Mouse (Mus musculus) stomach, postnatal 0 days (tissue): ENCODE measurements around the gene Fnip2.

ENCODE experiments used
- CTCF ChIP-seq: IDR thresholded peaks from 2 replicates; pipeline ENCODE4 v1.5.1; 2016; ENCODE audit warnings: antibody characterized with exemption, low read depth, mild to moderate bottlenecking, moderate library complexity
- EP300 ChIP-seq: optimal IDR thresholded peaks from 2 replicates; pipeline ENCODE3; 2016; ENCODE audit warnings: antibody characterized with exemption

DNA sequence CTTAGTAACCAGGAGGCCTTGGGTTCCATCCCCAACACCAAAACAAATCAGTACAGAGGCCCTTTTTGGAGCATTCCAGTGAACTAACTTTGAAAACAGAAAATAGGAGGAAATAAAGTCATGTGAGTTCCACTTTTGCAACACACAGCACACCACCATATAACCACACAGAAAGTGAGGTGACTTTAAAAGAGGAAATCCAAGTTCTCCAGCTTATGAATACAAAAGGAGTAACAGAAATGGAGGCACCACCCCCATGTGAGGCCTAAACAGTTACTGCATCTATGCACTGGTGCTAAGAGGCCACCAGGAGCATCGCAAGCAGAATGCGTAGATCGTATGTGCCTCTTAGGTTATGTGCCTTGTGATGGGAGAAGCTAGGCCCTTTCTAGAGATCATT lies 129.3 kb downstream of the Fnip2 start:
- TF ChIP-seq CTCF (no peak), EP300 (no peak)
